Mouse (Mus musculus) left cerebral cortex, adult 9 months (tissue): Measurements from ENCODE around the gene Tmprss6.
A peak's percentile ranks its signal among the peaks of the same experiment; 100 is the strongest.

Experiments used
- DNase-seq, 2 experiments: peaks; one replicate each; pipeline ENCODE4 v3.0.0; 2022; ENCODE audit warnings: low spot score in 2 of 2

Gene Tmprss6

GRCm38 (mm10) chr15:78447746-78448535, 20.5 kb downstream of the Tmprss6 start:
- peak in 1 of 2 experiments; percentile 95 for DNase-seq

- DNase-seq, result no peak
Observed at GRCm38 (mm10) chr15:78447121-78447520, 21.3 kb downstream of the Tmprss6 start.

GRCm38 (mm10) chr15:78443857-78444256, 24.6 kb downstream of the Tmprss6 start:
- DNase-seq, result no peak

GRCm38 (mm10) chr15:78442231-78442630, 26.2 kb downstream of the Tmprss6 start:
- DNase-seq, result no peak

GRCm38 (mm10) chr15:78438973-78439372, 29.5 kb downstream of the Tmprss6 start:
- no peak for DNase-seq

GRCm38 (mm10) chr15:78438505-78438904, 29.9 kb downstream of the Tmprss6 start:
- no peak for DNase-seq

GRCm38 (mm10) chr15:78438018-78438394, 30.4 kb downstream of the Tmprss6 start:
- no peak for DNase-seq

GRCm38 (mm10) chr15:78437237-78438017, 31.0 kb downstream of the Tmprss6 start:
- DNase-seq, result peak in 1 of 2 experiments; percentile 73

- peak; percentile 88 to 92 for DNase-seq
Observed at GRCm38 (mm10) chr15:78436380-78437192, 31.8 kb downstream of the Tmprss6 start.

- peak in 1 of 2 experiments; percentile 25 for DNase-seq
Observed at GRCm38 (mm10) chr15:78435681-78436080, 32.8 kb downstream of the Tmprss6 start.

- DNase-seq, result peak in 1 of 2 experiments; percentile 72
Observed at GRCm38 (mm10) chr15:78434896-78435520, 33.4 kb downstream of the Tmprss6 start.

- DNase-seq, result no peak
Observed at GRCm38 (mm10) chr15:78431541-78432121, 36.8 kb downstream of the Tmprss6 start.

- no peak for DNase-seq
Observed at GRCm38 (mm10) chr15:78430874-78431273, 37.6 kb downstream of the Tmprss6 start.

GRCm38 (mm10) chr15:78429871-78430622, 38.4 kb downstream of the Tmprss6 start:
- DNase-seq, result no peak

GRCm38 (mm10) chr15:78429139-78429459, 39.3 kb downstream of the Tmprss6 start:
- DNase-seq, result no peak

- peak in 1 of 2 experiments; percentile 83 for DNase-seq
Observed at GRCm38 (mm10) chr15:78428391-78429138, 39.9 kb downstream of the Tmprss6 start, which contains the start of gene Kctd17. Kctd17 (plus strand) TSS chr15:78428564.

GRCm38 (mm10) chr15:78425230-78425629, 43.2 kb downstream of the Tmprss6 start:
- no peak for DNase-seq

- no peak for DNase-seq
Observed at GRCm38 (mm10) chr15:78424507-78424906, 43.9 kb downstream of the Tmprss6 start.
